Mouse (Mus musculus) adrenal gland (tissue): ENCODE measurements around the gene Scd2.

Source experiments
- intact Hi-C: fragments of 180-260 bp; cut with DNase I; formaldehyde crosslinking; loops from one replicate; pipeline ENCODE4 v1.15.1; 2025
- microRNA-seq, 2 experiments: library from miRNA; unstranded; fragments of <30 nt; microRNA quantifications; one replicate each; pipeline ENCODE4; 2019

The Scd2 gene

GRCm38 (mm10) chr19:44351756-44352155 lies 58.3 kb downstream of the Scd2 start:
- intact Hi-C loops: no loop called here

Small RNA genes lying within 50 kb of the gene (microRNA-seq; reads per million reads assigned to microRNA genes)
- gene Mir5114: 3.1 to 5.2 reads per million in 2 experiments
